Mouse (Mus musculus) ovary, postnatal 10 days (tissue): ENCODE results near the gene Gpd1.
"Not testable (repeated sequence)": the region's sequence is repeated elsewhere in the genome, so short reads cannot be mapped to it uniquely, and the experiment has no call there.

ENCODE experiments used
- DNase-seq: peaks from one replicate; pipeline ENCODE4 v3.0.0; 2022; ENCODE audit warnings: low spot score

Gene Gpd1

DNA sequence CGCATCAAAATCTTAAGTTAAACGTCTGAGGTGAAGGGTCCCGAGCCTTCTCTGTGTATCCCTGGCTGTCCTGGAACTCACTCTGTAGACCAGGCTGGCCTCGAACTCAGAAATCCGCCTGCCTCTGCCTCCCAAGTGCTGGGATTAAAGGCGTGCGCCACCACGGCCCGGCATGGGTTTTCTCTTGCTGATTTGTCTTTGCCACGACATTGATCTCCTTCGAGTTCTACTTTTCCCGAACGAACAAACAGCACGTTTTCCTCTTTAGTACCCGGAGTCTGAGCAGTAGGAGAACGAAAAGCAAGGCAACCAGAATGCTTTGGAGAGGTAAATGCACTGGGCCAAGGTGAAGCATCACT is 15.7 kb upstream of the Gpd1 start:
- DNase-seq, result not testable (repeated sequence)

DNA sequence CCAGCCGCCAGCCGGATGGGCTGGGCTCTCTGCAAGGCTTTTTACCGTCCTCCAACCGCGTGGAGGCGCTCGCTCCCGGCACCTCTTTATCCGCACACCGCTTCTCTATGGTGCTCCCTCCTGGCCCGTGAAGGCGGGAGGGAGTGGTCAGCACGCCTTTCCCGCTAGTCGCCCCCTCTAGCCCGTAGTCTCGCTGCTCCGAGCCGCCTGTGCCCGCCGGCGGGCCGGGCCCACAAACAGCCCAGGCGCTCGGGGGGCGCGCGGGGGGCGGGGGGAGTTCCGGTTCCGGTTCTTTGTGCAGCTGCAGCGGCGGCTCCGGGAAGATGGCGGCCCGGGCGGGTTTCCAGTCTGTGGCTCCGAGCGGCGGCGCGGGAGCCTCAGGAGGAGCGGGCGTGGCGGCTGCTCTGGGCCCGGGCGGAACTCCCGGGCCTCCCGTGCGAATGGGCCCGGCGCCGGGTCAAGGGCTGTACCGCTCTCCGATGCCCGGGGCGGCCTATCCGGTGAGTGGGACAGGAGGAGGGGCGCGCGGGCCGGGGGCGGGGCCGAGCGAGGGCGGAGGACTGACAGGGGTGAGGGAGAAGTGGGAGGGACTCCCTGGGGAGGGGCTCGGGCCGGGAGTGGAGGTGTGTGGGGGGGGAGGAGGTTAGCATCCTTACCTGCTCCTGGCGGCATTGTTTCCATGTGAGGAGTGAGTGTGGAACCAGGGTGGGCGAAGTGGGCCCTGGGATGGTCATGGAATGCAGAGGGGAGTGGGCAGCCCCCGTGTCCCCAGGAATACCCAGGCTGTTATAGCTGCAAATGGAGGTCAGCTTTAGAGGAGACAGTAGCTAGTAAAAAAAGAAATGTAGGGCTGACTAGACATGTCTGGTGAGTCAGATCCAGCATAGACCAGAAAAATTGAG is 15.1 kb upstream of the Gpd1 start, which contains the start of gene Smarcd1:
Smarcd1 (plus strand) TSS at position 131 of the 902 bp plus-strand sequence.
- DNase-seq, result peak; percentile 95

DNA sequence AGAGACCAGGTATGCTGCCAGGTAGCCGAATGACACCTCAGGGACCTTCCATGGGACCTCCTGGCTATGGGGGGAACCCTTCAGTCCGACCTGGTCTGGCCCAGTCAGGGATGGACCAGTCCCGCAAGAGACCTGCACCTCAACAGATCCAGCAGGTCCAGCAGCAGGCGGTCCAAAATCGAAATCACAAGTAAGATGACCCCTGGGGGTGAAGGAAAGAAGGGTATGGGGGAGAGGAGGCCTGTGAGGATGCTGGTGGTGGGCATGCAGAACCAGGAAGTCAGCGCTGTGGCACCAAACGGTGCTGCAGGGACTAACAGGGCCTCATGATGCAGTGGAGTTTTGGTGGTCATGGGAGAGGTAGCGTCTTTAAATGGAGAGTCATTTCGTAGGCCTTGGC is 14.2 kb upstream of the Gpd1 start:
- no peak for DNase-seq

DNA sequence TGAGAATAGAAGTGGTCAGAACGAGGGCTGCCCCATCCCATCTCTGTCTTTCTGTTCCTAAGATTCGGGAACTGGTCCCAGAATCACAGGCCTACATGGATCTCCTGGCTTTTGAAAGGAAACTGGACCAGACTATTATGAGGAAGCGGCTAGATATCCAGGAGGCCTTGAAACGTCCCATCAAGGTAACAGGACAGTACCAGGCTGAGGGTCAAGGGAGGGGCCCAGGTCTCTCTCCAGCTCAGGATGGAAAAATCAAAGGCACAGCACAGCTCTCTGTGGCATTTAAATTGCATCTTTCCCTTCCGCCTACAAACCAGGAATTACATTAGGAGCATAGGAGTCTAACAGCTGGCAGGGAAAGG is 13.7 kb upstream of the Gpd1 start:
- DNase-seq, result no peak

DNA sequence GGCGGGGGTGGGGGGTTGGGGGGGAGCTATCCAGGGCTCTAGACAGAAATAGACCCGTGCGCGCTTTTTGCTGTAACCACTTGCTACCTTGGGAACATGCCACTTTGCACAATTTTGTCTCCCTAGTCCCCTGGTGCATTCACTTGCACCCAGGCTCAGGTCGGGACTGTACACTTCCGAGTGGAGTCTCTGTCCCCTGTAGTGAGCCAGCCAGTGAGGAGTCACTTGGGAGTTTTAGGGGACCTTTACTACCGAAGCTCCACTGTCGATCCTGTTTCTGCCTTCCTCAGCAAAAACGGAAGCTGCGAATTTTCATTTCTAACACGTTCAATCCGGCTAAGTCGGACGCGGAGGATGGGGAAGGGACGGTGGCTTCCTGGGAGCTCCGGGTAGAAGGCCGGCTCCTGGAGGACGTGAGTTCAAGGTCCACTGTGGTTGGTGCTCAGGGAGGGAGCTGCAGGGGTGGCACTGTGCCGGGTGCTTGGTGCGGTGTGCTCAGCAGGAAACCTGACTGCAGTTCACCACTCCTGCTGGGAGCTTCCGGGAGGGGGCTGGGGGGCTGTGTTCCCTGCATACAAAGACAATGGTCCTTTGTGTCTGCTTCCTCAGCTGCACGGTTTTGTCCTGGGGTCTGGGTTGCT is 13.2 kb upstream of the Gpd1 start:
- DNase-seq, result no peak

DNA sequence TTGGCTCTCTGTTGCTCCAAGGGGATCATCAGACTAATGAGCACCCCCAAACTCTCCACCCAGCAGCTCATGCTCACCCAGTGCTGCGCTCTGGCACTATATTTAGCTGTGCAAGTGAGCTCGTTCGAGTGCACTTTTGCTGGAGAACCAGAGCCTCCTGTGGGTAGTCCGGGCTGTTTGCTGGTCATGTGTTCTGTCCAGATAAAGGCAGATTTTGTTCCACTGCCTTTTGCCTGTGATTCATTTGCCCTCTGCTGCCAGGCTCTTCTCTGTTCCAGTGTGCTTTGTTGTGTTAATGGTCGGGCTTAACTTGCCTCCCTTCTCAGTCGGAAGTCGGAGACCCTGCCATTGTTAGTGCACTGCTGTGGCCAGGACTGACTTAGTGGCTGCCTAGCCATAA is 12.4 kb upstream of the Gpd1 start:
- DNase-seq, result no peak

DNA sequence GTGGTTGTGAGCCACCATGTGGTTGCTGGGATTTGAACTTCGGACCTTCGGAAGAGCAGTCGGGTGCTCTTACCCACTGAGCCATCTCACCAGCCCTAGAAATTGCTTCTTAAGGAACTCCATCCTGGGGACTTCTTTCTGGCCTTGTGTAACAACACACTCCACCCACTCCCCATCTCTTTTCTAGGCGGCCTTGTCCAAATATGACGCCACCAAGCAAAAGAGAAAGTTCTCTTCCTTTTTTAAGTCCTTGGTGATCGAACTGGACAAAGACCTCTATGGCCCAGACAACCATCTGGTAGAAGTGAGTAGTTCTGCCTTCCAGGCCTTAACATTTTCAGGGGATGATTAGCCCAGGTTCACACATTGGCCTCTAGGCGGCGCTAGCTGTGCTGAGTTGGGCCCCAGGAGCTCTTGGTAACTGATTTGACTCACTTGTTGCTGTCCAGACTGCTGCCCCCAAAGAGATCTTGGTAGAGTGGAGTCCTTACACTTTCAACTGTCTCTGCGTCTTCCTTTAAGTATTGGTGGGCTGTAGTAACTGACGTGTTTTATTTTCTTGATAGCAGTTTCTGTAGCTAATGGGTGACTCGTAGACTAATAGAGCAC is 11.8 kb upstream of the Gpd1 start, which contains the start of gene Gm17349:
Gm17349 (minus strand) TSS at position 51 of the 609 bp plus-strand sequence.
- DNase-seq, result no peak

DNA sequence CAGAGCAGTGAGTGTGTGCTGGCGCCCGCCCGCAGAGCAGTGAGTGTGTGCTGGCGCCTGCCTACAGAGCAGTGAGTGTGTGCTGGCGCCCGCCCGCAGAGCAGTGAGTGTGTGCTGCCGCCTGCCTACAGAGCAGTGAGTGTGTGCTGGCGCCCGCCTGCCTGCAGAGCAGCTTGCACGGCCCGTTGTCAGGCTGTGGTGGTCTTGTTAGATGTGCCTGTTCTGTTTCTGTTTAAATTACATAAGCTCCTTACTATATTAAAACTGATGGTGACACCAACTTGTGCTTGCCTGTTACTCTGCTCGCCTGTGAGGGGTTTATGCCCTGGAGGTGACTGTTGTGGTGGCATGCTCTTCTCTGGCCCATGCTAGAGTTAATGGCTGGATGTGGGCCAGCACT is 9.1 kb upstream of the Gpd1 start:
- no peak for DNase-seq

DNA sequence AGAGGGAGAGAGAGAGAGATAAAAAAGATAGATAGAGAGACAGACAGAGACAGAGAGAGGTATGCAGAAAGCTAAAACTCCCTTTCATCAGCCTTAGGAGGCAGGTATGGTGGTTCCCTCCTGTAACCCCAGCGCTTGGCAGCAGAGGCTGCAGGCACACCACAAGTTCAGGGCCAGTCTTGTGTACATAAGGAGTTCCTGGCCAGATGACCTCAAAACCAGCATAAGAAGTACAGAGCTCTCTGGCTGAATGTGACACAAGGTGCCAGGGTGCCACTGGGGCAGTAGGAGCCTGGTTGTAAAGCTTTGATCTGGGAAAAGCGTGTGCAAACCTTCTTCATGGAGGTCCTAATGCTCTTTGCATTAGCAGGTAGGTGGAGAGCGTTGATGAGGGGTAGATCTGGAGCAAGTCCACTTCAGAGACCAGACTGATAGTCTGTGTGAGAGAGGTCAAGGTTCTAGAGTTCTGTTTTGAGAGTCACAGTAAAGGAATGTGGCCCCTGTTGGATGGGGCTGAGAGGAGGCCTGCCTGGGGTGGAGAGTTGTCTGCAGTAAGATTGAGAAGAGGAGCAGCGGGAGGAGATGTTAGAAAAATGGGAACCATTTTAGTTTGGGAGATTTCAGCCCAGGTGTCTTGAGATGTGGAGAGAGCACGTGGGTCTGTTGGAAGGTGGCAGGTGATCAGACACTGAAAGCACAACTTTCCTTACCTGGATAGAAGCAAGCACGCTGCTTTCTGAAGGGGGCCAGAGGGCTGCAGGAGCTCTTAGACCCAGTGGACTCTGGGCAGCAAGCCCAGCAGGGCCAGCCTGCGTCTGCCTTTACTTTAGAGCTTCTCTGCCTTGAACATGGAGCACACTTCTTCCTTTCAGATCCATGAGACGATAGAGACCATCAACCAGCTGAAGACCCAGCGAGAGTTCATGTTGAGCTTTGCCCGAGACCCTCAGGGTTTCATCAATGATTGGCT is 6.8 kb upstream of the Gpd1 start:
- no peak for DNase-seq

DNA sequence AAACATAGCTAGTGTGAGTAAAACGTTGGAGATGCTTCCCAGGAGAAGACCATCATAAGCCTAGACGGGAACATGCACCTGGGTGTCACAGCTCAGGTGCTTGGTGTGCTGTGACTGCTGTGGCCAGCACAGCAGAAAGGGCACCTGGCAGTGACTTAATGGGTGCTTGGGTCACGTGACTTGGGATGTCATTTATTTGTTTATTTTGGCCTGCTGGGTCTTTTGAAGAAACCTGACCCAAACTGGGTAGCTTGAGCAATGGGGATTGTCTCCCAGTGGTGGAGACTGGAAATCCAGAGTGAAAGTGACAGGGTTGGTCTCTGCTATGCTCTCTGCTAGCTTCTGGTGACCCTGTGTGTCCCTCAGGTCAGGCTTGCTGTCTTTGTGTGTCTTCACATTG is 5.8 kb upstream of the Gpd1 start:
- DNase-seq, result no peak

DNA sequence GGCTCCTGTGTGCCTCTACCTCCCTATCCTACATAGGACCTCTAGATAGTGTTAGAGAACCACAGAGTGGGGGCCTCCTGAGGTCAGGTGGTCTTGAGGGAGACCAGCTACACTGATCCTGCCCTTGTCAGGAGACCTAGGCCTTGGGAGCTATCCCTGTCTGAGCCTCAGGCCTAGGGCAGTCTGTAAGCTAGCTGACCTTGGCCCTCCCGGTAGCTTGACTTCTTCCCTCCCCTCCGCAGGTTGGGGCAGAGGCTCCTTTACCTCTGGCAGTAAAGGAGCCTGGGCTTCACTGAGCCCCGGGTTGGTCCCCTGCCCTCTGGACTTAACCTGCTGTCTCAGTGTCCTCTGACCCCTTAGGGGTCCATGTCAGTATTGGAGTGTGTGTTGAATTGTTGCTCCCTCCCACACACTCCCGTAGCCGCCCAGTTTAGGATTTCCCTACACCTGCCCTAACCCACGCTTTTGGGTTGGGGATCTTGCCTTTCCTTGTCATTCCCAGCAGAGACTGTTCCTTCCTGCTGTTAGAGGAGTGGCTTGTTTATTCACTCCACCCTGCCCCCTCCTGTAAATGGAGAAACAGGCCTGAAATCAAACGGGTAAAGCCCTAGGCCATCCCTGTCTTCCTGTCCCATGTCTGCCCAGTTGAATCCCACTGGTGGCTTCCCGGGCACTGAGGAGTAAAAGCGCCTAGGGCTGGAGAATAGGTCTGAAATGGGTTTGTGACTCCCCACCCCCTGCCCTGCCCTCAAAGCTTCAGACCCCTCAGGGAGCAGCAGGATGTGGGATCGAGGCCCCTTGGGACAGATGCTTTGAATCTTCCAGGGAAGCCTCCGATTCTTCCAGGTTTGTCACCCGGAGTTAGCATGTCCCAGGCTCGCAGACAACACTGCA is 4.4 kb upstream of the Gpd1 start:
- DNase-seq, result no peak

DNA sequence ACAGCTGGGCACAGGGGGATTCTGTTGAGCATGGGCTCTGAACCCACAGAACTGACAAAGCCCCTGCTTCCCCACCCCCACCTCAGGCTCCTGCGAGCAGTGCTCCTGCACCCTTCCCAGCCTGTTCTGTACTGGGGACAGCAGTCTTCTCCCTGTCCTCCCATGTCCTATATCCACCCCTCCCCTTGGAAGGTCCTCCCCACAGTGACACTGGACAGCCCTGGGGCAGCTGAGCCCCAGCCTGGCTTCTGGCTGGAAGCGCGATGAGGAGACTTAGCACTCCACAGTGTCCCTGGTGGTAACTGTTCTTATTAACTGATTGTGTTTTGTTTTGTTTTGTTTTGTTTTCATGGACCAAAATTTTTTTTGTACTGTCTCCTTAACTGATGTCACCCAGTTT is 3.7 kb upstream of the Gpd1 start:
- no peak for DNase-seq

DNA sequence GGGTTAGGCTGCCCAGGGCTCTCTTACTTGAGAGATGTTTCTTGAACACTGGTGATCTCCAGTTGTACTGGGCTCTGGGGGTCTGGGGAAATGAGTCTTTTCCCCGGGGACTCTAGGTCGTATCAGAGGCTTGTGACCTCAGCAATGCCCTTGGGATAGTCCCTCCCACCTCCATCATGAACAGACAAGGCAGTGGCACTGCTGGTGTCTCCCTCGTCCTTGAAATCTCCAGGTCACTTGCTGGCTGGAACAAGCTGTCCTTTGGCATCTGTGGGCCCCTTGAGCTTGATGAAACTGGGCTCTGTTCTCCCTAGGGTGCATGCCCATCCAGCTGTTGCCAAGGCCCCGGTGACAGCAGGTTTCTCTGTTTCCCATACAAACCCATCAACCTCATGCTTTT is 3.1 kb upstream of the Gpd1 start:
- DNase-seq, result no peak

DNA sequence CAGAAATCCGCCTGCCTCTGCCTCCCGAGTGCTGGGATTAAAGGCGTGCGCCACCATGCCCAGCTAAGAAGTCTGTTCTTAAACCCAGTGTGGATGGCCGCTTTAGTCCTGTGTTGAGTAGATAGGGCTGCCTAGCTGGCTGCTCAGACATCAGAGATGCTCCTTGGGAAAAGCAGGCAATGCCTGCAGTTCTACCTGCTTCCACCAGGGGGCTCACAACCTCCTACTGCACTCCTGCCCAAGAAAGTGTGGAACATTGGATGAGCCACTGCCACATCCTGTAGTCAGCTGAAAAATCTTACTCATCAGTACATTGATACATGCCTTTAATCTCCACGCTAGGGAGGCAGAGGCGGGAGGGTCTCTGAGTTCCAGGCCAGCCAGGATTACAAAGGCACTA is 2.5 kb upstream of the Gpd1 start:
- no peak for DNase-seq

DNA sequence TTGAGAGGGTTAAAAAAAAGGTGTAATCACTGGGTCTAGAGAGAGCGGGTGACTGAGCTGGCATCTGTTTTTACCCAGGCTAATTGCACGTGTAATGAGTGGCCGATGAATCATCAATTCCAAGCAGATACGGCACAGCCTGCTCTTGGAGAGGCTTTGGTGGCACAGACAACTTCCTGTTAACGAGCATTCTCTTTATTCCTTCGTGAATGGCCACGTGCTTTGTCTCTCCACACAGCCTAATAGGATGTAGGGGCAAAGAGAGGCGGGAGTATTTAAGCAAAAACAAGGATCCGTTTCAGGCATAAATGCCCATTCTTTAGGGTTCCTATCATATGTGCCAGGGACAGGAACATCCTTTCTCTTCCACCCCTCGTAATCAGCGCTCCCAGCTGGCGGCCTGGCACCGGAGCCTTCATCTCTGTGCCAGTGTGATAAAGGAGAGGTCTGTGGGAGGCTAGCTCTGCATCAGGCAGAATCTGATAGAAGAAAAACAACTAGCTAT is 1.9 kb upstream of the Gpd1 start:
- DNase-seq, result no peak

DNA sequence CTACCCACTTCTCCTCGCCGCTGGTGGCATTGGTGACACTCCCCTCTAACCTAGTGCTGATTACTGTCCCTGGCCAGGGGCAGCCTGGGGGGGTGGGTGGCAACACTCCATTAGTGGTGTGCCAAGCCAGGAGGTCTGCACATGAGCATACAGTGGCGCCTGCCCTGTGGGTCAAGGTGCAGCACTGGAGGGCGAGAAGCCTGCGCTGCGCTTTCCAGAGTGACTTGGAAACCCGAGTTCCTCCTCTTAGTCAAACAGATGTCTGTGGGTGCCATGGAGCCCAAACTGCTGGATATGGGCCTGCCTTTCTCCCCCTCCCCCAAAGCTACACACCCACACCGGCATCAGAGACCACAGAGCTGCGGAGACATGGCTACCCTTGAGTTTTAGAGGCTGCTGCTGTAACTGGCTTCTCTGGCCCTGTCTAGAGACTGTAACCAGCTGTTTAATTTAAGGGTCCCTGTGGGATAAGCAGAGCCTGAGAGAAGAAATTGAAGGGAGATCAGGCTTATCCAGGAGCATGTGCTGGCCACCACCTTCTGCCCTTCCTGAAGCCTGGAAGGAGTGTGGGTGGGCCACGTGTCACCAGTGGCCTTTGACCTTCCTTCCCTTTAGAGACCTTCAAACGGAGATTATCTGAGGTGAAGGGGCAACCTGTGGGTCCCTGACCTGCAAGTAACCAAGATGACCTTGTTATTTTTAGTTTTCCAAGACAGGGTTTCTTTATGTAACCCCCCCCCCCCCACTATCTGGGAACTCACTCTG is 1.2 kb upstream of the Gpd1 start:
- DNase-seq, result no peak

DNA sequence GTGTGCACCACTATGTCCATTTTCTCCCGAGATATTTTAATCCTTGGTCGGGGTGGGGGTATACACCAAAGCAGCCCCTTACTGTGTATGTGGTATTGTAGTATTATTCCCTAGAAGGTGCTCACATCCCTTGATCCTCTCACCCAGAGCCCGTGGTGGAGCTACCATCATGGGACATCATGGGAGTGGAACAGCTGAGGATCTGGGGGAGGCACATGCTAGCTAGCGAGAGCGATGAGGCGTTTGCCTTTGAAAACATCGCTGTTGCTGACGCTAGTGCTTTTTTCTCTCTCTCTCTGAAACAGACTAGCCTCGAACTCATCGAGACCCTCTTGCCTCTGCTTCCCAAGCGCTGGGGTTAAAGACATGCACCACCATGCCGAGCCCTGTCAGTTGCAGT is 501 bp upstream of the Gpd1 start:
- DNase-seq, result no peak

DNA sequence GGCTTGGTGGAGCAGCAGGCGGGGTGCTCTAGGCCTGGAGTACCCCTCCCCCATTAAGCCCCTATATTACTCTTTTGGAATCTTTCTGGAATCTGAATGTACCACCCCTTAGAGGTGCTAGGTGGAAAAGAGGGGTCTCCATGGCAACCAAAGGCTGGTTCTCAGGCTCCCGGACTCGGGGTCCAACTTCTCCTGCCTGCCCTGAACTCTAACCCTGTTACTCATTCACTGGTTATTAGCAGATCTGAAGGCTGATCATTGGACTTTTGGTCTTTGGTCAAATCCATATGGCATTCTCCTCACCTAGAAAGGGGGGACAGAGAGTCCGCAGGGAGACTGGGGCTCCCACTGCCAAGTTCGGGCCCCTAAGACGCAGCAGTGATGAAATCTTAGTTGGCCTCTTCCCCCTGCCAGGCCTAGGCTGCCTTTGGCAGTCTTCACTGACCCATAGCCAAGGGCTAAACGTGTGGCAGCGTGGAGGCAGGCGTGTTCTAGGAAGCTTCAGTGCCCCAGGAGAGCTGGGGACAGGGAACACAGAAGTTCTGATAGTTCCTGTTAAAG is 1.2 kb downstream of the Gpd1 start:
- DNase-seq, result no peak

DNA sequence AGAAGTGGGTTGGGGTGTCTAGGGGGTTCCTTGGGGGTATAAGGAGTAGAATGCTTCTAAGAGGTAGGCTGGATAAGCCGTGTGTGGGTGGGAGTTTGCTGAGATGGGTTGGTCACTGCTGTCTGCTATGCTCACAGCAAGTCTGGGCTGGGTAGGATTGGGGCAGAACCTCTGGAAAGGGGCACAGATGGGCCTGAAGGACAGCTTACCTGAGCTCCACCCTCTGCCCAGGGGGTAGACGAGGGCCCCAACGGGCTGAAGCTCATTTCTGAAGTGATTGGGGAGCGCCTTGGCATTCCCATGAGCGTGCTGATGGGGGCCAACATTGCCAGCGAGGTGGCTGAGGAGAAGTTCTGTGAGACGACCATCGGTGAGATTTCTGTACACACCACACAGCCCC is 2.5 kb downstream of the Gpd1 start:
- no peak for DNase-seq
